Mouse (Mus musculus) thymus, adult 2 months (tissue): ENCODE results near the gene Cntnap2.

Experiments
- CTCF ChIP-seq: fragments of 200-500 bp; IDR thresholded peaks from 2 replicates; pipeline ENCODE4 v1.5.1; 2012; ENCODE audit warnings: mild to moderate bottlenecking, control low read depth, low read length, moderate library complexity, borderline replicate concordance; ENCODE audit not compliant: control insufficient read depth, poor library complexity, insufficient read depth; ENCODE audit errors: extremely low read depth
- POLR2A ChIP-seq: fragments of 200-500 bp; IDR thresholded peaks from 2 replicates; pipeline ENCODE4 v1.6.1; 2012; ENCODE audit warnings: mild to moderate bottlenecking, low read length, control low read depth, moderate library complexity; ENCODE audit not compliant: control insufficient read depth, poor library complexity, insufficient read depth; ENCODE audit errors: extremely low read depth

DNA sequence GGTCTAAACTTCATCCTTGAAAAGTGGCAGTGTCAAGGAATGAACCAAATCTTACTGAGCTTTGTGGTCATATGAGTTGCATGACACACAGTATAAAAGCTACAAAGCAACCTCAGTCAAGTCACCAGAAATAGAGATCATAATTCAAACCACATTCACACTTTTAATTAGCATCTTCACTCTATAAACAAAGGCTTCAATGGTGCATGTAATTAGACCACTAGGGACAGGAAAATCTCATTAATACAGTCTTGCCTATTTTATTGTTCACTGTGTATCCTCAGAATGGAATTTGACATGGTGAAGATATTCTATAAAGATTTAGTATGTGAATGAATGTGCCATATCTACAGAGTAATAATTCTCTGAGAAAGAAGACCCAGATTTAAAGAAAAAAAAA lies 2232.8 kb downstream of the Cntnap2 start:
- TF ChIP-seq CTCF, result no peak
- TF ChIP-seq POLR2A, result no peak
